Mouse (Mus musculus) lung, embryonic 15.5 days (tissue): Measurements from ENCODE around the gene Ccl6. TPM values are rescaled to one million over a fixed set of nuclear protein-coding genes. Genes with fewer than 3 reads are reported as not detected.

ENCODE experiments used
- ATAC-seq: fragments of 200-750 bp; cut with Nextera tagmentation; 2 replicates; pipeline ENCODE4 v1.8.0; 2017; ENCODE audit warnings: moderate number of reproducible peaks, borderline replicate concordance; ENCODE audit not compliant: low FRiP score, low TSS enrichment; ENCODE audit errors: extremely low read depth
- H3K27ac ChIP-seq: fragments of 300-500 bp; sonication (generic); 2 replicates; pipeline ENCODE4 v1.5.1; 2015; ENCODE audit warnings: moderate library complexity, mild to moderate bottlenecking, inconsistent platforms
- H3K27me3 ChIP-seq: fragments of 300-500 bp; sonication (generic); 2 replicates; pipeline ENCODE4 v1.6.1; 2015; ENCODE audit warnings: inconsistent platforms
- H3K36me3 ChIP-seq: fragments of 300-500 bp; sonication (generic); 2 replicates; pipeline ENCODE4 v1.6.1; 2015; ENCODE audit warnings: inconsistent platforms
- H3K4me1 ChIP-seq: fragments of 300-500 bp; sonication (generic); 2 replicates; pipeline ENCODE4 v1.6.1; 2015; ENCODE audit warnings: inconsistent platforms
- H3K4me2 ChIP-seq: fragments of 300-500 bp; sonication (generic); 2 replicates; pipeline ENCODE4 v1.6.1; 2015; ENCODE audit warnings: inconsistent platforms, mild to moderate bottlenecking, moderate library complexity
- H3K4me3 ChIP-seq: fragments of 300-500 bp; sonication (generic); 2 replicates; pipeline ENCODE4 v1.5.1; 2015; ENCODE audit warnings: mild to moderate bottlenecking, inconsistent platforms
- H3K9ac ChIP-seq: fragments of 300-500 bp; sonication (generic); 2 replicates; pipeline ENCODE4 v1.6.1; 2015; ENCODE audit warnings: inconsistent platforms
- H3K9me3 ChIP-seq: fragments of 300-500 bp; sonication (generic); 2 replicates; pipeline ENCODE4 v1.6.1; 2016; ENCODE audit warnings: inconsistent platforms
- WGBS: fragments of 180-500 bp; shearing (Covaris S2); methylation state at CpG from one replicate; pipeline ENCODE4 v1.1.7; 2015; 5-methylcytosine and 5-hydroxymethylcytosine counted together
- polyA plus RNA-seq: library from polyadenylated mRNA; unstranded; fragments of >200 nt; fragmentation: Nextera tagmentation; extraction: Ambion mirVana; gene quantifications from 2 replicates; pipeline ENCODE4 v1.2.1, GENCODE M21; 2015

Ccl6 gene
- polyA plus RNA-seq, 1 experiment from 2014 or later, result 9.2 TPM

- H3K4me3 ChIP-seq, result no peak overlapping the region
- 49% methylated on average over 9 of the region's 9 CpGs for WGBS
- ATAC-seq, result no peak
These were observed 20.1 kb downstream of the Ccl6 start for GRCm38 (mm10) chr11:83572834-83573233.

GRCm38 (mm10) chr11:83572223-83572622 lies 20.7 kb downstream of the Ccl6 start:
- ATAC-seq, result no peak
- no peak overlapping the region for H3K27ac ChIP-seq

More at GRCm38 (mm10) chr11:83572834-83573233, 20.1 kb downstream of the Ccl6 start:
- no peak overlapping the region for H3K9ac ChIP-seq
- H3K4me2 ChIP-seq, result no peak overlapping the region
- H3K4me1 ChIP-seq, result no peaks in the 10 kb centered on the region
- H3K36me3 ChIP-seq, result no peaks in the 10 kb centered on the region
- no peak overlapping the region for H3K27ac ChIP-seq
- H3K27me3 ChIP-seq, result no peaks in the 10 kb centered on the region
- no peaks in the 10 kb centered on the region for H3K9me3 ChIP-seq

GRCm38 (mm10) chr11:83570189-83570588 lies 22.7 kb downstream of the Ccl6 start:
- Histone ChIP-seq H3K4me2 (no peak overlapping the region), H3K27me3 (no peaks in the 10 kb centered on the region), H3K27ac (no peak overlapping the region), H3K4me3 (no peak overlapping the region), H3K9me3 (no peaks in the 10 kb centered on the region), H3K4me1 (no peaks in the 10 kb centered on the region), H3K36me3 (no peaks in the 10 kb centered on the region), H3K9ac (no peak overlapping the region)
- WGBS, result 64% methylated on average over 2 of the region's 2 CpGs
- ATAC-seq, result no peak

More at GRCm38 (mm10) chr11:83572223-83572622, 20.7 kb downstream of the Ccl6 start:
- H3K4me2 ChIP-seq, result no peak overlapping the region
- H3K9me3 ChIP-seq, result no peaks in the 10 kb centered on the region
- H3K4me3 ChIP-seq, result no peak overlapping the region
- no peak overlapping the region for H3K9ac ChIP-seq
- H3K27me3 ChIP-seq, result no peaks in the 10 kb centered on the region
- 85% methylated on average over 8 of the region's 8 CpGs for WGBS
- H3K4me1 ChIP-seq, result no peaks in the 10 kb centered on the region
- H3K36me3 ChIP-seq, result no peaks in the 10 kb centered on the region

- Histone ChIP-seq H3K36me3 (no peaks in the 10 kb centered on the region), H3K9ac (no peak overlapping the region), H3K27ac (no peak overlapping the region), H3K4me2 (no peak overlapping the region), H3K4me3 (no peak overlapping the region), H3K9me3 (no peaks in the 10 kb centered on the region), H3K27me3 (no peaks in the 10 kb centered on the region), H3K4me1 (no peaks in the 10 kb centered on the region)
- WGBS, result 96% methylated on average over 7 of the region's 7 CpGs
- ATAC-seq, result no peak
These were observed 23.6 kb downstream of the Ccl6 start for GRCm38 (mm10) chr11:83569249-83569648.

- 81% methylated on average over 3 of the region's 3 CpGs for WGBS
- ATAC-seq, result no peak
- Histone ChIP-seq H3K9me3 (no peaks in the 10 kb centered on the region), H3K36me3 (no peaks in the 10 kb centered on the region), H3K27me3 (no peaks in the 10 kb centered on the region), H3K9ac (no peak overlapping the region), H3K4me2 (no peak overlapping the region), H3K27ac (no peak overlapping the region), H3K4me1 (no peaks in the 10 kb centered on the region), H3K4me3 (no peak overlapping the region)
These were observed 24.1 kb downstream of the Ccl6 start for GRCm38 (mm10) chr11:83568786-83569185.

GRCm38 (mm10) chr11:83568061-83568460 lies 24.8 kb downstream of the Ccl6 start:
- no peak overlapping the region for H3K4me3 ChIP-seq
- H3K27ac ChIP-seq, result no peak overlapping the region
- H3K4me1 ChIP-seq, result no peaks in the 10 kb centered on the region
- H3K27me3 ChIP-seq, result no peaks in the 10 kb centered on the region
- no peaks in the 10 kb centered on the region for H3K9me3 ChIP-seq
- no peak overlapping the region for H3K9ac ChIP-seq
- no peaks in the 10 kb centered on the region for H3K36me3 ChIP-seq
- WGBS, result 87% methylated on average over 9 of the region's 9 CpGs
- H3K4me2 ChIP-seq, result no peak overlapping the region
- no peak for ATAC-seq

GRCm38 (mm10) chr11:83567311-83567710 lies 25.6 kb downstream of the Ccl6 start:
- no peak overlapping the region for H3K4me2 ChIP-seq
- 62% methylated on average over 7 of the region's 7 CpGs for WGBS
- no peaks in the 10 kb centered on the region for H3K36me3 ChIP-seq
- H3K27me3 ChIP-seq, result no peaks in the 10 kb centered on the region
- H3K9me3 ChIP-seq, result no peaks in the 10 kb centered on the region
- no peak overlapping the region for H3K9ac ChIP-seq
- ATAC-seq, result no peak
- no peaks in the 10 kb centered on the region for H3K4me1 ChIP-seq
- H3K4me3 ChIP-seq, result no peak overlapping the region
- H3K27ac ChIP-seq, result no peak overlapping the region

GRCm38 (mm10) chr11:83566617-83567016 lies 26.3 kb downstream of the Ccl6 start:
- no peak overlapping the region for H3K4me2 ChIP-seq
- no peaks in the 10 kb centered on the region for H3K27me3 ChIP-seq
- no peaks in the 10 kb centered on the region for H3K9me3 ChIP-seq
- no peak overlapping the region for H3K27ac ChIP-seq
- H3K4me1 ChIP-seq, result no peaks in the 10 kb centered on the region
- no peak overlapping the region for H3K9ac ChIP-seq
- no peaks in the 10 kb centered on the region for H3K36me3 ChIP-seq
- no peak overlapping the region for H3K4me3 ChIP-seq
- no peak for ATAC-seq

GRCm38 (mm10) chr11:83563754-83564153 lies 29.1 kb downstream of the Ccl6 start:
- no peaks in the 10 kb centered on the region for H3K36me3 ChIP-seq
- H3K9me3 ChIP-seq, result no peaks in the 10 kb centered on the region
- 58% methylated on average over 2 of the region's 2 CpGs for WGBS
- no peak overlapping the region for H3K4me2 ChIP-seq
- H3K4me3 ChIP-seq, result no peak overlapping the region
- no peak overlapping the region for H3K27ac ChIP-seq
- ATAC-seq, result no peak
- H3K4me1 ChIP-seq, result no peaks in the 10 kb centered on the region
- H3K27me3 ChIP-seq, result no peaks in the 10 kb centered on the region
- no peak overlapping the region for H3K9ac ChIP-seq

GRCm38 (mm10) chr11:83562311-83562887 lies 30.5 kb downstream of the Ccl6 start:
- Histone ChIP-seq H3K27me3 (no peaks in the 10 kb centered on the region), H3K4me1 (no peaks in the 10 kb centered on the region), H3K9me3 (no peaks in the 10 kb centered on the region), H3K36me3 (no peaks in the 10 kb centered on the region), H3K27ac (no peak overlapping the region), H3K4me2 (no peak overlapping the region), H3K9ac (no peak overlapping the region), H3K4me3 (no peak overlapping the region)
- no peak for ATAC-seq
- WGBS, result 62% methylated on average over 6 of the region's 6 CpGs

- no peak overlapping the region for H3K4me3 ChIP-seq
- no peak overlapping the region for H3K4me2 ChIP-seq
- no peaks in the 10 kb centered on the region for H3K4me1 ChIP-seq
- H3K27me3 ChIP-seq, result no peaks in the 10 kb centered on the region
- ATAC-seq, result no peak
- no peak overlapping the region for H3K27ac ChIP-seq
- no peaks in the 10 kb centered on the region for H3K36me3 ChIP-seq
- no peak overlapping the region for H3K9ac ChIP-seq
- 66% methylated on average over 6 of the region's 6 CpGs for WGBS
- H3K9me3 ChIP-seq, result no peaks in the 10 kb centered on the region
These were observed 32.5 kb downstream of the Ccl6 start for GRCm38 (mm10) chr11:83560405-83560804.

- 0 out of 2 replicates have a peak, but pooled peaks have one; percentile 8 for ATAC-seq
- Histone ChIP-seq H3K36me3 (no peaks in the 10 kb centered on the region), H3K27ac (no peak overlapping the region), H3K9ac (no peak overlapping the region), H3K4me2 (no peak overlapping the region), H3K9me3 (no peaks in the 10 kb centered on the region), H3K4me1 (no peaks in the 10 kb centered on the region), H3K27me3 (no peaks in the 10 kb centered on the region), H3K4me3 (no peak overlapping the region)
- 63% methylated on average over 10 of the region's 10 CpGs for WGBS
These were observed 35.8 kb downstream of the Ccl6 start for GRCm38 (mm10) chr11:83557074-83557473.
